ENCODE assay signal across 7 mouse cellular contexts in the genomic region with DNA sequence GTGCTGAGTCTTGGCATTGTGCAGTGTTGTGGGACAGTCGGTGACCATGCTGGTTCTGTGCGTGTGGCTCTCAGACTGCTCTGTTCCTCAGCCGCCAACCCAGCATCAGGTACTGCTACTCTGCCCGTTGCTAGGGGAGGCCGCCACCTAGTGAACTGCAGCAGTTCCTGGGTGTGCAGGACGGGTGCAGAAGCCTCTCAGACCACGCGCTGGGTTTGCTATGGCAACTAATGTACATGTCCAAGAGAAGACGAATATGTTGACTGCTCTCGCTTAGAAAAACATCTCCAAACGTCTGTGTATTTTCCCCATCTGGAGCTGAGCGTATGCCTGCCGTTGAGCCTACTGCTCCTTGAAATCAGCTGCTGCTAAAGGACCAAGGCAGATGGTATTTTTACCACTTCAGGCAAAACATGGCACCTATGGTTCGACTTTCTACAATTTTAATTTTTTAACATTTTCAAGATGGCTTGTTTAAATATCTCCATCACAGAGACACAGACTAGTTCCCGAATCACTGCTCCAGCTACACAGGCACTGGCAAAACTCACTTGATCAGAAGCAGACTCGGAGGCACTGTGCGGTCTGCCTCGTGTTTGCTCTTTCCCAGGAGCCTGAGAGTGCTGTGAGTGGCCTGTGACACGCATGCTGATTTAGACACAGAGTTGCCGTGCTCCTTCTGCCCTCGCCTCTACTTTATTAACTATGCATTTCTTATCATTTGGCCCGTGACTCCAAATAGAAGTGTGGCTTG. TPM values are rescaled to one million over a fixed set of nuclear protein-coding genes. Genes with fewer than 3 reads are reported as not detected.
DNase-seq lines count a peak whose midpoint lies in the region; ATAC-seq and TF ChIP-seq lines count a peak whose summit lies in the region.

No protein-coding gene starts in this region.

- no peak overlapping the region for H3K4me2 ChIP-seq in intestine, postnatal 0 days (replicated peaks; ENCODE audit: low read depth)
- no peak overlapping the region for H3K4me2 ChIP-seq in neural tube, embryonic 12.5 days (replicated peaks)
- no peak overlapping the region for H3K4me2 ChIP-seq in kidney, embryonic 14.5 days (replicated peaks; ENCODE audit: low read depth, low read length)

- no peak overlapping the region for H3K27ac ChIP-seq in embryonic facial prominence, embryonic 10.5 days (replicated peaks)
- H3K27ac ChIP-seq in intestine, postnatal 0 days (ENCODE audit: low read depth, low read length), result no peak overlapping the region
- H3K27ac ChIP-seq in neural tube, embryonic 12.5 days, result no peak overlapping the region
- H3K27ac ChIP-seq in kidney, embryonic 14.5 days (ENCODE audit: low read depth, low read length), result no peak overlapping the region

- no peak overlapping the region for H3K9ac ChIP-seq in intestine, postnatal 0 days (ENCODE audit: low read depth, low read length)
- H3K9ac ChIP-seq in neural tube, embryonic 12.5 days, result no peak overlapping the region
- H3K9ac ChIP-seq in kidney, embryonic 14.5 days (ENCODE audit: low read depth, low read length), result no peak overlapping the region

- H3K36me3 ChIP-seq in embryonic facial prominence, embryonic 10.5 days (replicated peaks), result no peaks in the 10 kb centered on the region
- H3K36me3 ChIP-seq in intestine, postnatal 0 days (ENCODE audit: control insufficient read depth, insufficient read depth), result peaks cover 4% of the 10 kb centered on the region; the same call in 1 of the 2 replicates
- H3K36me3 ChIP-seq in neural tube, embryonic 12.5 days, result no peaks in the 10 kb centered on the region
- H3K36me3 ChIP-seq in kidney, embryonic 14.5 days (ENCODE audit: control insufficient read depth, insufficient read depth, low read length), result no peaks in the 10 kb centered on the region

- no peak for ATAC-seq in intestine, postnatal 0 days
- peak; percentile 58; the same call in 1 of the 2 replicates for ATAC-seq in neural tube, embryonic 12.5 days (ENCODE audit: low FRiP score, low read depth)
- no peak for ATAC-seq in kidney, embryonic 14.5 days (ENCODE audit: low FRiP score, low TSS enrichment)

- DNase-seq in ZHBTc4 (ENCODE audit: low read depth, low spot score), result peak; percentile 43
- DNase-seq in embryonic facial prominence, embryonic 10.5 days (ENCODE audit: low spot score), result peak; percentile 30
- no peak for DNase-seq in urinary bladder, adult 2 months (ENCODE audit: low spot score)
- no peak for DNase-seq in lung, postnatal 14 days

- H3K4me1 ChIP-seq in embryonic facial prominence, embryonic 10.5 days, result no peaks in the 10 kb centered on the region
- H3K4me1 ChIP-seq in intestine, postnatal 0 days (replicated peaks; ENCODE audit: control insufficient read depth, insufficient read depth, low read length), result no peaks in the 10 kb centered on the region
- H3K4me1 ChIP-seq in neural tube, embryonic 12.5 days, result peaks cover 7% of the 10 kb centered on the region
- H3K4me1 ChIP-seq in kidney, embryonic 14.5 days (ENCODE audit: control insufficient read depth, insufficient read depth, low read length), result no peaks in the 10 kb centered on the region

- 80% methylated on average over 22 of the region's 22 CpGs for WGBS in embryonic facial prominence, embryonic 10.5 days
- 66% methylated on average over 22 of the region's 22 CpGs for WGBS in intestine, postnatal 0 days
- WGBS in neural tube, embryonic 12.5 days, result 67% methylated on average over 22 of the region's 22 CpGs
- 68% methylated on average over 22 of the region's 22 CpGs for WGBS in kidney, embryonic 14.5 days

- peak; percentile 43 for TF ChIP-seq CTCF in intestine, postnatal 0 days (IDR thresholded peaks at IDR 0.05; ENCODE audit: low read depth)

- no peak overlapping the region for H3K4me3 ChIP-seq in embryonic facial prominence, embryonic 10.5 days
- no peak overlapping the region for H3K4me3 ChIP-seq in intestine, postnatal 0 days (ENCODE audit: low read depth, low read length)
- H3K4me3 ChIP-seq in neural tube, embryonic 12.5 days, result no peak overlapping the region
- no peak overlapping the region for H3K4me3 ChIP-seq in kidney, embryonic 14.5 days (ENCODE audit: low read length)

- no peaks in the 10 kb centered on the region for H3K27me3 ChIP-seq in embryonic facial prominence, embryonic 10.5 days (replicated peaks; ENCODE audit: low read depth, poor library complexity, severe bottlenecking)
- no peaks in the 10 kb centered on the region for H3K27me3 ChIP-seq in intestine, postnatal 0 days (replicated peaks; ENCODE audit: control insufficient read depth, insufficient read depth, low read length)
- no peaks in the 10 kb centered on the region for H3K27me3 ChIP-seq in neural tube, embryonic 12.5 days (replicated peaks)
- no peaks in the 10 kb centered on the region for H3K27me3 ChIP-seq in kidney, embryonic 14.5 days (ENCODE audit: control insufficient read depth, insufficient read depth, low read length)

- no peaks in the 10 kb centered on the region for H3K9me3 ChIP-seq in embryonic facial prominence, embryonic 10.5 days
- H3K9me3 ChIP-seq in intestine, postnatal 0 days (ENCODE audit: control insufficient read depth), result no peaks in the 10 kb centered on the region
- no peaks in the 10 kb centered on the region for H3K9me3 ChIP-seq in neural tube, embryonic 12.5 days
- H3K9me3 ChIP-seq in kidney, embryonic 14.5 days (ENCODE audit: control insufficient read depth, low read length), result no peaks in the 10 kb centered on the region

RNA-seq across cellular contexts. Expression of a gene that starts 57.8 kb away (rescaled TPM):
- polyA plus RNA-seq in embryonic facial prominence, embryonic 10.5 days (2016; fragmentation: Nextera tagmentation; extraction: Ambion mirVana), result 9.1 and 10.8 TPM in 2 replicates
- polyA plus RNA-seq in intestine, postnatal 0 days (2015; fragmentation: Nextera tagmentation; extraction: Ambion mirVana), result 0.86 and 0.98 TPM in 2 replicates
- polyA plus RNA-seq in neural tube, embryonic 12.5 days (2016; fragmentation: Nextera tagmentation; extraction: Ambion mirVana), result 5.2 and 6.1 TPM in 2 replicates
- 8.4 and 8.9 TPM in 2 replicates for polyA plus RNA-seq in kidney, embryonic 14.5 days (2014; fragmentation: Nextera tagmentation; extraction: Ambion mirVana)
- 2.9 and 3.5 TPM in 2 replicates for polyA plus RNA-seq in urinary bladder, adult 2 months (2012; rRNA removed)

Comparison
In these comparisons a context has a peak if more than half of its experiments do, and no peak if none do; other contexts are left out.
1. DNase-seq: peak in ZHBTc4 (single experiment) and embryonic facial prominence, embryonic 10.5 days (single experiment); none in urinary bladder, adult 2 months (single experiment) and lung, postnatal 14 days (single experiment).